Mouse (Mus musculus): ENCODE data around the gene Rcbtb2. TPM values are rescaled to one million over a fixed set of nuclear protein-coding genes. Genes with fewer than 3 reads are reported as not detected.

Gene Rcbtb2
- polyA plus RNA-seq, 1 experiment = 27.0 TPM

DNA sequence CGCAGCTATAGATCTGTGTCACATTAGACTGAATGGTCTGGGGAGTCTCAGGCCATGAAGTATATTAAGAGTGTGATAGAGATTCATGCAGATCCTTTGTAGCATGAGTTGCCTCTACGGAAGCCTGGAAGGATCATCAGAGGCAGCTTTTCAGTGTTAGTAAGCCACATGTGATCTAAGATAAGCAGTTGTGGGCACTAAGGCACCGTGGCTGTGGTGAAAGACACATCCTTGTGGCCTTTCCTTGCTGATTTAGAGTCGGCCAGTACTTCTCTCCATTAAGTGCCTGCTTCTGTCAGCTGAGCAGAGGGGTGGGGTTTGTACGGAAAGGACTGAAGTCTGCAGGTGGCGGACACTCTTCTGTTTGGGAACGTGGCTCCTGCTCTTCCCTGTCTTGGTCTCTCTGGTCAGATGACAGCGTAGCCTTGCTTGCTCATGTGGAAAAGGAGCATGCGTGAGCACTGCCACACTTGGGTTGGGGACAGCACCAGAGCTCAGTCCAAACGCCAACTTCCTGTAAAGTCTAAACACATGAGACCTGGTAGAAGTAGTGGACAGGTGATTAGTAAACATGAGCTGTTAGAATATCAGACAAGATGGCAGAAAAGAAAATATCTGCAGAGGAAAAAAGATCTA lies 40.6 kb downstream of the Rcbtb2 start:
- H3K27ac ChIP-seq (ENCODE audit: insufficient read depth, low read length) = no peak overlapping the region
- no peak for DNase-seq
- no peak overlapping the region for H3K4me3 ChIP-seq (replicated peaks; ENCODE audit: insufficient read depth, low read depth, low read length)
- no peak for TF ChIP-seq POLR2A (IDR thresholded peaks at IDR 0.05; ENCODE audit: borderline replicate concordance, insufficient read depth, low read length)
- TF ChIP-seq CTCF (IDR thresholded peaks at IDR 0.05; ENCODE audit: borderline replicate concordance, insufficient read depth, low read depth, low read length) = no peak
- no peaks in the 10 kb centered on the region; the same call in 1 of the 2 replicates for H3K4me1 ChIP-seq (ENCODE audit: control insufficient read depth, insufficient read depth, low read length)
- H3K27me3 ChIP-seq (ENCODE audit: control insufficient read depth, insufficient read depth, low read length) = no peaks in the 10 kb centered on the region
- WGBS = 85% methylated on average over 10 of the region's 10 CpGs

DNA sequence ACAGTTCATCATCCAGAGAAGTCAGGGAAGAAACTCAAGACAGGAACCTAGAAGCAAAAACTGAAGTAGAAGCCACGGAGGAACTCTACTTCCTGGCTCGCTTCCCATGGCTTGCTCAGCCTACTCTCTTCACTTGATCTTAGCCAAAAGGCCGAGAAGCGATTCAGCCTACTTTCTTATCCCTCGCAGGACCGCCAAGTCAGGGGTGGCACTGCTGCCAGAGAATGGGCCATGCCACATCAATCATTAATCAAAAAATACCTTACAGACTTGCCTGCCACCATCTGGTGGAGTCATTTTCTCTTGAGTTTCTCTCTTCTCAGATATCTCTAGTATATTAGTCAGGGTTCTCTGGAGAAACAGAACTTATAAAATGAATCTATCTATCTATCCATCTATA lies 42.3 kb downstream of the Rcbtb2 start:
- Histone ChIP-seq H3K27ac (ENCODE audit: insufficient read depth, low read length) (no peak overlapping the region), H3K4me3 (replicated peaks; ENCODE audit: insufficient read depth, low read depth, low read length) (no peak overlapping the region), H3K27me3 (ENCODE audit: control insufficient read depth, insufficient read depth, low read length) (no peaks in the 10 kb centered on the region), H3K4me1 (ENCODE audit: control insufficient read depth, insufficient read depth, low read length) (no peaks in the 10 kb centered on the region; the same call in 1 of the 2 replicates)
- 86% methylated on average over 6 of the region's 6 CpGs for WGBS
- TF ChIP-seq CTCF (IDR thresholded peaks at IDR 0.05; ENCODE audit: borderline replicate concordance, insufficient read depth, low read depth, low read length) = no peak
- DNase-seq = no peak

DNA sequence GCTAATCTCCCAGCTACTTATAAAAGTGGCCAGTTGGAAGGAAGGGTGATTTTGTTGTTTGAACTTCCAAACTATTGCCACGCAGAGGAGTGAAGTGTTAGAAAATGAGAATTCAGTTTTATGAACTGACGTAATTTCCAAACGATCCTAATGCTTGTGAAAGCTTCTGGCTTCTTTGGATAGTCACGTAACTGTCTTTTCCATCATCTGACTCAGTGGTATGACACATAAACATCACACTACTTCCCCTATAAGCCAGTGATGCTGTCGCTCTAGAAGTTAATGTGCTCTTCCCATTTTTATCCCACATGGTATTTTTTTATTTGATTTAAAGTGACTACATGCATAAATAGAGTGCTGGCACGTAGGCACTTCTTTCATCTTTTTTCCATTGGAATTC lies 45.8 kb downstream of the Rcbtb2 start:
- Histone ChIP-seq H3K4me1 (ENCODE audit: control insufficient read depth, insufficient read depth, low read length) (peaks cover 12% of the 10 kb centered on the region), H3K27me3 (ENCODE audit: control insufficient read depth, insufficient read depth, low read length) (no peaks in the 10 kb centered on the region), H3K4me3 (replicated peaks; ENCODE audit: insufficient read depth, low read depth, low read length) (no peak overlapping the region), H3K27ac (ENCODE audit: insufficient read depth, low read length) (no peak overlapping the region)
- TF ChIP-seq CTCF (IDR thresholded peaks at IDR 0.05; ENCODE audit: borderline replicate concordance, insufficient read depth, low read depth, low read length) = no peak
- no peak for TF ChIP-seq POLR2A (IDR thresholded peaks at IDR 0.05; ENCODE audit: borderline replicate concordance, insufficient read depth, low read length)
- no peak for DNase-seq
- 94% methylated on average over 6 of the region's 6 CpGs for WGBS

DNA sequence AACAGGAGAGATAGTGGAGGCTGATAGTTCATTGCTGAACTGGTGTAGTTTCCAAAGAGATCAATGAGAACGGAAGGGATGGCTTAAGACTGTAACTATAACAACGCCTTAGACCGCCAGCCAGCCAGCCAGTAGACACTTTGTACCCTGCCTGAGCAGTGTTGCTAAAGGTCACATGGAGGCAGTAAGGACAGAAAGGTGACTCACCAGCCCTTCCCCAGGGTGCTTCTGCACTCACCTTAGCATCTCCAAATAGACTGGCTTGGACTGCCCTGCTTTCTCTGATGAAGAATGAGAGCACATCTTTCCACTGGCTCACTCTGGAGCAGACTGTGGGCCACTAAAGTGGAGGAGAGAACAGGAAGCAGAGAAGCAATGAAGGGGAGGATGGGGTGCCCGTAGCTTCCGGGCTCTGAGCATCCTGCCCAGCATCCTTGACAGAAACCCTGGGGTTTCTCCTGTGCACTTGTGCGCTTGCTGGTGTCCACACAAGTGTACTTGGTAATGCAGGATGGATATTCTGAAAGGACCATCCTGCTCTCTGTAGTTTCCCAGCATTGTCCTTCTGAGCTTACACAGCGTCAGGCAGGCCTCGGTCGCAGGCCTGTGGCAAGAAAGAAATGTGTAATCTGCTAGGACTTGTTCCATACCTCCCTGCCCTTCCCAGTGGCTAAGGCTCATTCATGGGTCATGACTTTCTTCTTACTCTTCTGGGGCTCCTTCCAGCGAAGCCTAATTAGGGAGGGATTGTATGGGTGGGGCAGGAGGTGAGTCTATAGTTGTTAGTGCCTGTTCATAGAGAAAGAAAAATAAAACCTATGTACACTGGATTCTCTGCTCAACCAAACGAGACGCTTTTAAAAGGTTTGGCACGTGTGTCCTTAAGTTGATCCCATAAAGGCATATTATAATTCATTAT lies 47.3 kb downstream of the Rcbtb2 start:
- H3K27ac ChIP-seq (ENCODE audit: insufficient read depth, low read length) = no peak overlapping the region
- no peak overlapping the region for H3K4me3 ChIP-seq (replicated peaks; ENCODE audit: insufficient read depth, low read depth, low read length)
- H3K4me1 ChIP-seq (ENCODE audit: control insufficient read depth, insufficient read depth, low read length) = peaks cover 21% of the 10 kb centered on the region
- WGBS = 95% methylated on average over 13 of the region's 13 CpGs
- DNase-seq = no peak
- TF ChIP-seq CTCF (IDR thresholded peaks at IDR 0.05; ENCODE audit: borderline replicate concordance, insufficient read depth, low read depth, low read length) (no peak), POLR2A (IDR thresholded peaks at IDR 0.05; ENCODE audit: borderline replicate concordance, insufficient read depth, low read length) (no peak)
- no peaks in the 10 kb centered on the region for H3K27me3 ChIP-seq (ENCODE audit: control insufficient read depth, insufficient read depth, low read length)

DNA sequence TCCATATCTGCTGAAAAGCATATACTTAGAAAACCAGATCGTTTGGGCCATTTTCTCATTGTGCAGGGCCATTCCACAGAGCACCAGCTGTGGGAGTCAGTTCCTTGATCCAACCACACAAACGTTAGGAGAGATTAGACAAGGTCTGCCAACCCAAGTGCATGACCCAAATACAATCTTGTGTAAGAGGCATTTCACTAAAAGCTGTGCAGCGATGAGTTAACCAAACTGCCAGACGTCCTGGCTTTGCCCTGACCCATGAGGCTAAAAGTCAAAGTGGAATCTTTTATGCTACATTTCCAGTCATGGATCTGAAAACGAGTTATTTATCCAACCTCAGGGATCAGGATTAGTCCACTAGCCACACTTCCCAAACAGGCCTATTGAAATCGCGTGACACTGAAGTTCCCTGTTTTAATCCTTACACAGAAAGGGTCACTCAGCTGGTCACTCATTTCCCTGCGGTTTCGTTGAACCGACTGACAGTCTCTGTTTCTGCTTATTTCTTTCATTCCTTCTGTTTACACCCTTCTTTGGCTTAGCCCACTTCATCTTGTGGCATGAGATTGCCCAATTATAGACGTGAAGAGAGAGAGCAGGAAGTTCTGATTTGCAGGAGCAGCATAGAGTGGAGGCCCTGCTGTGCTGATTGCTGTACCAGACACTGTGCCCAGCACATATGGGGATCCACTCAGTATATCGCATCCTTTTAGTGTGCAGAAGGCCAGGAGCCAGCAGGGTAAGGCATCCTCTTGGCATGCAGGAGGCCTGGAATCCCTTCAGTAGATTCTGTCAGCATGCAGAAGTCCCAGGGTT lies 49.6 kb downstream of the Rcbtb2 start:
- Histone ChIP-seq H3K27ac (ENCODE audit: insufficient read depth, low read length) (peak overlapping the region; percentile 58; the same call in 1 of the 2 replicates), H3K4me3 (replicated peaks; ENCODE audit: insufficient read depth, low read depth, low read length) (no peak overlapping the region), H3K27me3 (ENCODE audit: control insufficient read depth, insufficient read depth, low read length) (no peaks in the 10 kb centered on the region), H3K4me1 (ENCODE audit: control insufficient read depth, insufficient read depth, low read length) (peaks cover 21% of the 10 kb centered on the region)
- peak; percentile 60 to 84 for DNase-seq
- TF ChIP-seq CTCF (IDR thresholded peaks at IDR 0.05; ENCODE audit: borderline replicate concordance, insufficient read depth, low read depth, low read length) (no peak), POLR2A (IDR thresholded peaks at IDR 0.05; ENCODE audit: borderline replicate concordance, insufficient read depth, low read length) (no peak)
- 20% methylated on average over 12 of the region's 12 CpGs for WGBS

DNA sequence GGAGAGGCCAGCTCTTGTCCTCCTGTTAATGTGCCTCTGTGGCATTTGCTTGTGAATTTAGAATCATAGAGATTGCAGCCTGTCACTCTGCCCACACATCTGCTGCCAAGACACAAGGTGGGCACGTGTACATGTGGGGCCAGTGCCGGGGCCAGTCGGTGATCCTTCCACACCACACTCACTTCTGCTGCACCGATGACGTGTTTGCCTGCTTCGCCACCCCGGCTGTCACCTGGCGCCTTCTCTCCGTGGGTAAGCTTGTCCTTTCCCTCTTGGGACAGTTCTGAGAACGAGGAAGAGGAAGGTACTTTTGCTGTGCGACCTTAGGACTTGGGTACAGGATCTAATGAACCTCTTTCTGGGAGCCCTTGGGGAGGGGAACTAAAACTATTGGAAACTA lies 50.8 kb downstream of the Rcbtb2 start:
- Histone ChIP-seq H3K27ac (ENCODE audit: insufficient read depth, low read length) (no peak overlapping the region), H3K27me3 (ENCODE audit: control insufficient read depth, insufficient read depth, low read length) (no peaks in the 10 kb centered on the region), H3K4me1 (ENCODE audit: control insufficient read depth, insufficient read depth, low read length) (peaks cover 21% of the 10 kb centered on the region), H3K4me3 (replicated peaks; ENCODE audit: insufficient read depth, low read depth, low read length) (no peak overlapping the region)
- TF ChIP-seq POLR2A (IDR thresholded peaks at IDR 0.05; ENCODE audit: borderline replicate concordance, insufficient read depth, low read length) (no peak), CTCF (IDR thresholded peaks at IDR 0.05; ENCODE audit: borderline replicate concordance, insufficient read depth, low read depth, low read length) (no peak)
- DNase-seq = no peak
- 72% methylated on average over 11 of the region's 11 CpGs for WGBS

DNA sequence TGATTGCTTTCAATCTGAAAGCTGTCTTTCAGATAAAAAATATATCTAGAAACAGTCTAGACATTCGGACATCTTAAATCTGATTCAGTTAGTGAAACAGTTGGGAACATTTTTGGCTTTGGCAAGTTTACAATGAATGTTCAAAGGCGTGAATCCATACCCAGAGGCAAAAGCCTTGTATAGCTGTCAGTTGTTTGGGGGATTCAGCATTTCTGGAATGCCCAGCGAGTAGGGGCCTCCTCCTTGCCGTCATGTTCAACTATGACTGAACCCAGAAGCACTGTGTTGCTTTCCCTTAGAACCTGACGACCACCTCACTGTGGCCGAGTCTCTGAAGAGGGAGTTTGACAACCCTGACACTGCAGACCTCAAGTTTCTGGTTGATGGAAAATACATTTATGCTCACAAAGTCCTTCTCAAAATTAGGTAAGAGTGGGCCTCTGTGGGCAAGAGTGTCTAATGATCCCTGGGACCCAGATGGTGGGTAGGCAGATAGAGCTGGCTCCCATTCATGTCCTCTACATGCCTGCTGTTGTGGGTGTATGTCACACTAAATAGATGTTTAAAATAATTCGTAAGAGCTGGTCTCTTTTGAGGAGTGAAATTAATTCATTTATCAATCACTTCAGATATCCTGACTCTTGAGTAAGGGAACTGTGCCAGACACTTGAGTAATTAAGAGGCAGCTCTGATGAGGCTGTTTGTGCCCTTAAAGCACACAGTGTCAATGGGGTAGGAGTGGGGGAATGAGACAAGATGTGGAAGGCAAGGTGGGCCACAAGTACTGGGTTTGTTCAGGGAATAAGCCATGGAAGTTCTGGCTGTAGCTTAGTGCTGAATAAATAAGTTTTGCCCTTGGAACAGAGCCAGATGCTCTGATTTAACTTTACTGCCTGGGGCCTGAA lies 51.5 kb downstream of the Rcbtb2 start:
- 74% methylated on average over 7 of the region's 7 CpGs for WGBS
- Histone ChIP-seq H3K27me3 (ENCODE audit: control insufficient read depth, insufficient read depth, low read length) (no peaks in the 10 kb centered on the region), H3K27ac (ENCODE audit: insufficient read depth, low read length) (no peak overlapping the region), H3K4me1 (ENCODE audit: control insufficient read depth, insufficient read depth, low read length) (peaks cover 21% of the 10 kb centered on the region), H3K4me3 (replicated peaks; ENCODE audit: insufficient read depth, low read depth, low read length) (no peak overlapping the region)
- no peak for DNase-seq
- no peak for TF ChIP-seq POLR2A (IDR thresholded peaks at IDR 0.05; ENCODE audit: borderline replicate concordance, insufficient read depth, low read length)
- no peak for TF ChIP-seq CTCF (IDR thresholded peaks at IDR 0.05; ENCODE audit: borderline replicate concordance, insufficient read depth, low read depth, low read length)
